Comparison of ENCODE assay signal across 8 mouse cellular contexts in genomic region chr17:34398058-34398710, GRCm38 (mm10). TPM values are rescaled to one million over a fixed set of nuclear protein-coding genes. Genes with fewer than 3 reads are reported as not detected.
DNase-seq lines count a peak whose midpoint lies in the region; ATAC-seq lines count a peak whose summit lies in the region.

No protein-coding gene starts in this region.

- H3K27ac ChIP-seq in heart, embryonic 16.5 days (ENCODE audit: low read length) = no peak overlapping the region
- no peak overlapping the region for H3K27ac ChIP-seq in liver, embryonic 16.5 days (ENCODE audit: low read length)
- H3K27ac ChIP-seq in neural tube, embryonic 14.5 days (ENCODE audit: low read depth, low read length) = peak overlapping the region; percentile 99

- peak overlapping the region; percentile 83 for H3K4me2 ChIP-seq in heart, embryonic 16.5 days (ENCODE audit: low read depth, low read length)
- peak overlapping the region; percentile 72 for H3K4me2 ChIP-seq in liver, embryonic 16.5 days (ENCODE audit: low read depth, low read length)
- H3K4me2 ChIP-seq in neural tube, embryonic 14.5 days (ENCODE audit: low read depth, low read length) = peak overlapping the region; percentile 56; the same call in 1 of the 2 replicates

- H3K36me3 ChIP-seq in heart, embryonic 16.5 days (ENCODE audit: control insufficient read depth, insufficient read depth) = no peaks in the 10 kb centered on the region
- no peaks in the 10 kb centered on the region for H3K36me3 ChIP-seq in liver, embryonic 16.5 days (ENCODE audit: control insufficient read depth, insufficient read depth)
- no peaks in the 10 kb centered on the region for H3K36me3 ChIP-seq in neural tube, embryonic 14.5 days (ENCODE audit: control insufficient read depth, insufficient read depth, low read length)

- ATAC-seq in heart, embryonic 16.5 days (replicated peaks; ENCODE audit: extremely low read depth, insufficient read depth, low FRiP score) = peak; percentile 71
- no peak for ATAC-seq in liver, embryonic 16.5 days (ENCODE audit: low read depth)
- peak; percentile 88 for ATAC-seq in neural tube, embryonic 14.5 days (ENCODE audit: low read depth)

- DNase-seq in CD4-positive helper T cell, adult 2 months (ENCODE audit: low read depth, low spot score) = peak; percentile 89
- DNase-seq in adipocyte (ENCODE audit: low spot score) = peak; percentile 62
- peak; percentile 66 for DNase-seq in embryo, embryonic 9.5 days (ENCODE audit: extremely low spot score)
- peak; percentile 46 to 70 for DNase-seq in kidney, postnatal 25 days
- peak; percentile 67 for DNase-seq in thymus, postnatal 14 days

- no peaks in the 10 kb centered on the region for H3K9me3 ChIP-seq in heart, embryonic 16.5 days (replicated peaks; ENCODE audit: control insufficient read depth, low read length)
- no peaks in the 10 kb centered on the region for H3K9me3 ChIP-seq in liver, embryonic 16.5 days (replicated peaks; ENCODE audit: control insufficient read depth, low read length)
- no peaks in the 10 kb centered on the region for H3K9me3 ChIP-seq in neural tube, embryonic 14.5 days (ENCODE audit: control insufficient read depth, low read length)

- H3K4me3 ChIP-seq in heart, embryonic 16.5 days (ENCODE audit: low read length) = peak overlapping the region; percentile 55
- peak overlapping the region; percentile 55 for H3K4me3 ChIP-seq in liver, embryonic 16.5 days (ENCODE audit: low read depth, low read length)
- H3K4me3 ChIP-seq in neural tube, embryonic 14.5 days (ENCODE audit: low read depth, low read length) = peak overlapping the region; percentile 60

- peaks cover 12% of the 10 kb centered on the region for H3K27me3 ChIP-seq in heart, embryonic 16.5 days (ENCODE audit: control insufficient read depth, insufficient read depth, low read length)
- peaks cover 5% of the 10 kb centered on the region; the same call in 1 of the 2 replicates for H3K27me3 ChIP-seq in liver, embryonic 16.5 days (ENCODE audit: control insufficient read depth, insufficient read depth, low read depth, low read length)
- H3K27me3 ChIP-seq in neural tube, embryonic 14.5 days (ENCODE audit: control insufficient read depth, insufficient read depth, low read length) = no peaks in the 10 kb centered on the region

- WGBS in heart, embryonic 16.5 days = 11% methylated on average over 9 of the region's 9 CpGs
- whole genome bisulfite sequencing in liver, embryonic 16.5 days (ENCODE audit: insufficient replicate concordance) = 15% methylated on average over 9 of the region's 9 CpGs
- 17% methylated on average over 9 of the region's 9 CpGs for WGBS in neural tube, embryonic 14.5 days

- no peaks in the 10 kb centered on the region for H3K4me1 ChIP-seq in heart, embryonic 16.5 days (ENCODE audit: control insufficient read depth, insufficient read depth, low read length)
- no peaks in the 10 kb centered on the region for H3K4me1 ChIP-seq in liver, embryonic 16.5 days (ENCODE audit: control insufficient read depth, low read depth, low read length)
- H3K4me1 ChIP-seq in neural tube, embryonic 14.5 days (ENCODE audit: control insufficient read depth, insufficient read depth, low read length) = no peaks in the 10 kb centered on the region

- H3K9ac ChIP-seq in heart, embryonic 16.5 days (ENCODE audit: low read length) = no peak overlapping the region
- no peak overlapping the region for H3K9ac ChIP-seq in liver, embryonic 16.5 days (ENCODE audit: low read depth, low read length)
- H3K9ac ChIP-seq in neural tube, embryonic 14.5 days (replicated peaks; ENCODE audit: low read depth, low read length) = 0 out of 2 replicates have a peak overlapping the region, but pooled peaks have one; percentile 34

RNA-seq across cellular contexts. Expression of gene BC051142, which starts 0.4 kb away (rescaled TPM):
- not detected in 2 replicates for polyA plus RNA-seq in heart, embryonic 16.5 days (2015; fragmentation: Nextera tagmentation; extraction: Ambion mirVana)
- 0.12 and 0.16 TPM in 2 replicates for polyA plus RNA-seq in liver, embryonic 16.5 days (2015; fragmentation: Nextera tagmentation; extraction: Ambion mirVana)
- 4.2 and 6.0 TPM in 2 replicates for polyA plus RNA-seq in neural tube, embryonic 14.5 days (2014; fragmentation: Nextera tagmentation; extraction: Ambion mirVana)

RNA-seq across cellular contexts. Expression of gene Btnl1, which starts 21.3 kb away (rescaled TPM):
- polyA plus RNA-seq in heart, embryonic 16.5 days (2015; fragmentation: Nextera tagmentation; extraction: Ambion mirVana) = 0.18 TPM in 1 of 2 replicates, not detected in the other
- polyA plus RNA-seq in liver, embryonic 16.5 days (2015; fragmentation: Nextera tagmentation; extraction: Ambion mirVana) = 0.06 and 0.31 TPM in 2 replicates
- not detected in 2 replicates for polyA plus RNA-seq in neural tube, embryonic 14.5 days (2014; fragmentation: Nextera tagmentation; extraction: Ambion mirVana)

RNA-seq across cellular contexts. Expression of gene Btnl2, which starts 43.6 kb away (rescaled TPM):
- polyA plus RNA-seq in heart, embryonic 16.5 days (2015; fragmentation: Nextera tagmentation; extraction: Ambion mirVana) = 0.09 TPM in 1 of 2 replicates, not detected in the other
- polyA plus RNA-seq in liver, embryonic 16.5 days (2015; fragmentation: Nextera tagmentation; extraction: Ambion mirVana) = 0.04 and 0.13 TPM in 2 replicates
- not detected in 2 replicates for polyA plus RNA-seq in neural tube, embryonic 14.5 days (2014; fragmentation: Nextera tagmentation; extraction: Ambion mirVana)
